Mouse (Mus musculus): ENCODE data around the gene Syt1.

The Syt1 gene

DNA sequence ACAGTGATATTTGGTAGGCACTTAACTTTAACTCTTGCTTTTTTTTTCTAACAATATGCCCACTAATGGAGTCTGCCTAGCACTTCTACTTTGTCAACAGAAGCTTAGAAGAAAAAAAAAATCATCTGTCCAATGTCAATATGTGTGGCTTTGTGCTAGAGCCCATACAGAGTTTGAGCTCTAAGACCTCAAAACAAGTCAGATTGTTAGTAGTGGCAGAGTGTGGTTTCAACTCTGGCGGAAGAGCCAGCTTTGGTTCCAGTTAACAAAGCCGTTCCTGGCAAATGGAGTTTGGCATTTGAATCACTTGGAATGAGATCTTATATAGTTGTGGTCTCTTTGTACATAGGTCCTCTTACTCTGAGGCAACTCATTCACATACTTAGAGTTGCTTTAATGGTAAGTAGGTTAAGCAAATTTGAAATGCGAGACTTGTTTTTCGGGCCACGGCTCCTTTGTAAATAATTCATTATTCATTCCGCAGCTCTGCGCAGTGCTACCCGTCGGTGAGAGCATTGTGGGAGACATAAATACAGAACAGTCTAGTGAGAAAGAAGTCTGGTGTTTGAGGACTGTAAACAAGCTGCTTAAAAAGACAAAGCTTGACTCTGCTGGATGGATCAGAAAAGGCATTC is 429.9 kb downstream of the Syt1 start:
- no peak for DNase-seq (ENCODE audit: low read depth in 1 of 2, low spot score in 2 of 2)

GRCm38 (mm10) chr10:108579396-108579795 is 431.4 kb downstream of the Syt1 start:
- DNase-seq (ENCODE audit: low read depth in 1 of 2, low spot score in 2 of 2), result no peak

DNA sequence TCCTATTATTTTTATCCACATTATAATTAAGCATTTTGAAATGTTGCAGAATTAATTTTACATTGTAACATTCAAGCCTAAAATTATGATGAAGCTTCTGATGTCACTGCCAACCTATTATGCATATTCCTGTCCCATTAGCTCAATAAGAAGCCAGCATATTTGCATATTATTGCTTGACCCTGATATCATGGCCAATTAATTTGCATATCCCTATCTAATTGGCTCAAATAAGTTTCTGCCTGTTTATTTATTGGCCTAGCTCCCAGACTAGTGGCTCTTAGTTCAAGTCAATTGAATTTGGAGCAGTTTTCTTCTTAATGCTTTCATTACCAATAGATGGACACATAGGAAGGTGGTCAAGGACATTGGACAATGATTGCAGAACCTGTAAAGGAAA is 433.2 kb downstream of the Syt1 start:
- DNase-seq (ENCODE audit: low read depth in 1 of 2, low spot score in 2 of 2), result no peak

DNA sequence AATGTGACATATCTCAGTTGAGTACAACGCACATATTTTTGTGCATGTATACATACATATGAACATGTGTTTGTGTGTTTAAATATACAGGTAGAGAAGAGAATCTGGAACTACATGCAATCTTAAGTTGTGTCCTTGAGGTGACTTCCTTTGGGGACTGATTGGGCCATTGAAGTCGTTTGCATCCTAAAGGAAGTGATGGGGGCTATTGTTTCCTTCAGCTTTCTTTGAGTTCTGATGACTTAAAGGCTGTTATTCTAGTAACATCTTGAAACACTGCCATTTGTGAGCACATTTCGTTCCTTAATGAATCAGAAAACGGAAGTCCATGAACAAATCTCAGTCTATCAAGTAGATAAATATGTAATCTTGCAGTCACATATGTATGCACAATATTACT is 438.0 kb downstream of the Syt1 start:
- no peak for DNase-seq (ENCODE audit: low read depth in 1 of 2, low spot score in 2 of 2)

- no peak for DNase-seq (ENCODE audit: low read depth in 1 of 2, low spot score in 2 of 2)
These were observed 439.7 kb downstream of the Syt1 start for GRCm38 (mm10) chr10:108571104-108571503.

DNA sequence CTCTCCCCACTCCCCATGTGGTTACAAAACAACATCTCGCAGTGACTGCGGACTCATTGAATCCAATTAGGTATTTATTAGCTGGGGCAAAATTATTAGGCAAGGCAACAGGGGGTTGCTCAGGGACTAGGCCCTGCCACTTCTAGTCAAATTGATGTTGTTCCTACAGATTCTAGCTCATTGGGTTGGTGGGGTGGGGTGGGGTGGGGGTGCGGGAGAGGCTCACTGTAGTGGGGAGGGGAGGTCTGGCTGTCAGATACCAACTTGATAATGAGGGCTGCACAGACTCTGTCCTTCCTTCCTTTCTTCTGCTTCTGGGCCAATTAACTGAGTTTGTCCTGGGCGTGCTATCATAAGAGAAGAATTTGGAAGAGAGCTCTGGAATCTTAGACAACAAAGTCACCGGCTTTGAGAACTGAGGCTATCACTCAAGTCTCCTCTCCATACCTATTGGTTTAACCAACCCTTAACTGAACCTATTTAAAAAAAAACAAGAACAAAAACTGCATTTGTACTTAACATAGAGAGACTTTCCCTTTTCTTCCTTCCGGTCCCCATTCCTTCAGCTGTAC is 441.1 kb downstream of the Syt1 start:
- DNase-seq (ENCODE audit: low read depth in 1 of 2, low spot score in 2 of 2), result no peak

DNA sequence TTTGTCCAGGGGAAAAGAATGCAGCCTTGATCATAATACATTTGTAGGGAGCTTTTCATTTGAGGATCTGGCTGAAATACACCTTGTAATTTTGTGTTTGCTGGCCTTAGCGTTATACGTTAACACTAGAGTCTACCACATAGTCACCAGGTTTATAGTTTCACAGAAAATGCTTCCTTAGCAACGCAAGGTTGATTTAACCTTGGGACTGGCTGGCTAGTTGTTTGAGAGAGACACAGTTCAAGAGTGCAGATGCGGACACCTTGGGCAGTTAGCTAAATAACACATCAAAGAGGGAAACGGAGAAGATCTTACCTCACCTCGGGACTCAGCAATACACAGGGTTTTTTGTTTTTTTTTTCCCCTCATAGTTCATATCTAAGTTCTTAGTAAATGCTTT is 441.9 kb downstream of the Syt1 start:
- no peak for DNase-seq (ENCODE audit: low read depth in 1 of 2, low spot score in 2 of 2)

DNA sequence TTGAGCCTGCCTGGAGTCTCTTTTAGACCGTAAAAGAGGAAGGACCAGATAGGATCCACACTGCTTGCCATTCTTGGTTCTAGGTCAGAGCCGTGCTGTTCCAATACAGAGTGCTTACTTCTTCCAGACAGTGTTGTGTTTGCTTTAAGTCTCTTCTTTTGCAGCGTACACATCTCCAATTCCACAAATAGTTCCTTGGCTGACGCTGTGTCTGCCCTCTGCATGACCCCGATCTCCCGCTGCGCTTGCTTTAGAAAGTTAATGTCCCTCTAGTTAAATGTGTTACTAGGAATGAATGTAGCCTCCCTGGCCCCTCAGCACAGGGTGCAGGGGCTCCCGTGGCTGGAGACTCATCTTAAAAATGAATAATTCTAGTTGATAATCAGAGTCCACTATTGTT is 442.6 kb downstream of the Syt1 start:
- DNase-seq (ENCODE audit: low read depth in 1 of 2, low spot score in 2 of 2), result no peak

- DNase-seq (ENCODE audit: low read depth in 1 of 2, low spot score in 2 of 2), result no peak
These were observed 443.3 kb downstream of the Syt1 start for GRCm38 (mm10) chr10:108567456-108567855.

GRCm38 (mm10) chr10:108559607-108559908 is 451.2 kb downstream of the Syt1 start:
- no peak for DNase-seq (ENCODE audit: low read depth in 1 of 2, low spot score in 2 of 2)

DNA sequence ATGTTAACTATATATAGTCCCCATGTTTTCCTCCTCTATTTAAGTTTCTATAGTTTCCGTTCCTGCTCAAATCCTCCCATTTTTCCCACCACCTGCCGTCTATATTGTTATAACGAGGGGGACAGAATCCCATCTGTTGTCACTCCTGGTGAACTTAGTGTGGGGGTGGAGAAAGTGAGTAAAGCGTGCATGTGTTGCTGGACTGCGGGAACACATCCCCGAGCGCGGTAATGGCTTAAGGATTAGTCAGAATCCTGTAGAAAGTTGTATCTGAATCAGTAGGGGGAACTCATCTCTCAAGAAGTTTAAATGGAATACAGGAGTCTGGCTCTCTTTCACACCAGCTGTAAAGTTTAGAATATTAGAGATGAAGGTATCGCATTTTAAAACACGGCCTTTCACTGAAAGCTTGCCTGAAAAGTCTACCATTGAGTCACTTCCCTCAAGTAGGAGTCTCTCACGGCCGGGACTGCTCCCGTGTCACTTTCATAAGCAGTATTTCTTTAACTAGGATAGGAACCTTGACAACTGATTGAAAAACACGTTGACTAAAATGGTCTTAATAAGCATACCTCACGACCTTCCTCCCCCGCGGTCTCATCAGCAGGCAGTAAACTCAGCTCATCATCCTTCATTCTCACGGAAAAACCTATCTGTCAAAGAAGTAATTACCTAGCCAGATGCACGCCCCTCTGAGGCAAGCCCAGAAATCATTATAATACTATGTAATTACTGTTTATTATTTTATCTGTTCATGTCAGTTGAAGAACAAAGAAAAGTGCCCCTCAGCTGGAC is 451.8 kb downstream of the Syt1 start:
- DNase-seq (ENCODE audit: low read depth in 1 of 2, low spot score in 2 of 2), result no peak

GRCm38 (mm10) chr10:108552544-108552943 is 458.2 kb downstream of the Syt1 start:
- DNase-seq (ENCODE audit: low read depth in 1 of 2, low spot score in 2 of 2), result no peak

DNA sequence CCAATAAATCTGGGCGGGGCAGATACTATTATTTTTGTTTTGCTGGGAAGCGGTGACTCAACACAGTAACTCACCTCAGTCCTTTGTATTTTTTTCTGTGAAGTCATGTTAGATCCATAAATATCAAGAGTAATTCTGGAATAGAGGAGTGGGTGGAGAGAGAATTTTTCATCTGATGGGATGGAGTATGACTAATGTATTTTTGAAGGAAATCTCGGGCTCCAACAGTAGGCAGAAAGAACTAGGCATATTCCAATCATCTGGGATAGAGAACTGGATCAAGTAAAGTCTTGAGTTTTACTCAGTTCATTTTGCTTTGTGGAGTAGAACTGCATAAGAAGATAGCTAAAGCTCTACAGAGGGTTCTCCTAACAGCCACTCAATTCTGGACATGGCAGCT is 465.1 kb downstream of the Syt1 start:
- no peak for DNase-seq (ENCODE audit: low read depth in 1 of 2, low spot score in 2 of 2)

- DNase-seq (ENCODE audit: low read depth in 1 of 2, low spot score in 2 of 2), result no peak
These were observed 469.2 kb downstream of the Syt1 start for GRCm38 (mm10) chr10:108541555-108541954.

GRCm38 (mm10) chr10:108538546-108538945 is 472.2 kb downstream of the Syt1 start:
- DNase-seq (ENCODE audit: low read depth in 1 of 2, low spot score in 2 of 2), result no peak

DNA sequence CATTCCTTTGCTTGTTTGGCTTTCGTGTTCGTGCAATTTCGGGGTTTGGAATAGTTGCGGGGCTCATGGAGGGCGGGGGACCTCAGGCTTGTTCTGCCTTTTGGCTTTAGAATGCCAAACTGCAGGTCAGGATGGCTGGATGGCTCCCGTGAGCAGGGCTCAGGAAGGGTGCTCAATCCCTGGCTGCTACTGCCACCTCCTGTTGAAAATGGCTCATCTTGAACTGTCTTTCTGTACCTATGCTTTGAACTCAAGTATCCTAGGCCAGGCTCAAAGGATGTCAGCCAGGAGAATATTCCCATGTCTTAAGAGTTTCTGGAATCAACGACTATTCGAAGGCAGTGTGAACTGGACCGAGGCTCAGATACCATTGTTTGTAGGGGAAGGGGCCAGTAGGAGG is 473.1 kb downstream of the Syt1 start:
- no peak for DNase-seq (ENCODE audit: low read depth in 1 of 2, low spot score in 2 of 2)

- DNase-seq (ENCODE audit: low read depth in 1 of 2, low spot score in 2 of 2), result no peak
These were observed 474.9 kb downstream of the Syt1 start for GRCm38 (mm10) chr10:108535922-108536321.

GRCm38 (mm10) chr10:108534112-108534511 is 476.7 kb downstream of the Syt1 start:
- no peak for DNase-seq (ENCODE audit: low read depth in 1 of 2, low spot score in 2 of 2)

- no peak for DNase-seq (ENCODE audit: low read depth in 1 of 2, low spot score in 2 of 2)
These were observed 477.9 kb downstream of the Syt1 start for GRCm38 (mm10) chr10:108532916-108533315.

- DNase-seq (ENCODE audit: low read depth in 1 of 2, low spot score in 2 of 2), result no peak
These were observed 478.5 kb downstream of the Syt1 start for GRCm38 (mm10) chr10:108532283-108532682.

DNA sequence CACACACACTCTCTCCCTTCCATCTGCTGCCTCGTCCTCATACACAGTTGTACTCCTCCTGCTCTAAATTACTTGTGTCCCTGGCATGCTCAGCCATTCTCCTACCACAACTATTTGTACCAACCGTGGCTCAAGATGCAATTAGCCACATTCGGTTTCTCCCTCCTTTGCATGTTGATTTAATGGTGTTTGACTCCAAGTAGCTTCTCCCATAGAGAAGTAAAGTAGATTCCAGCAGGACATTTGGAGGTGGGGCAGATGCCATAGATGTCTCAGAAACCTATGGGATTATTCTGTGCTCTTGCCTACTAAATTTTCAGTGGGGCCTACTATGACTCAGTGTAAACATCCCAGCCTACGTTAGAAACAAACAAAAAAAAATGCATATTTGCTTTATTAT is 479.1 kb downstream of the Syt1 start:
- no peak for DNase-seq (ENCODE audit: low read depth in 1 of 2, low spot score in 2 of 2)

DNA sequence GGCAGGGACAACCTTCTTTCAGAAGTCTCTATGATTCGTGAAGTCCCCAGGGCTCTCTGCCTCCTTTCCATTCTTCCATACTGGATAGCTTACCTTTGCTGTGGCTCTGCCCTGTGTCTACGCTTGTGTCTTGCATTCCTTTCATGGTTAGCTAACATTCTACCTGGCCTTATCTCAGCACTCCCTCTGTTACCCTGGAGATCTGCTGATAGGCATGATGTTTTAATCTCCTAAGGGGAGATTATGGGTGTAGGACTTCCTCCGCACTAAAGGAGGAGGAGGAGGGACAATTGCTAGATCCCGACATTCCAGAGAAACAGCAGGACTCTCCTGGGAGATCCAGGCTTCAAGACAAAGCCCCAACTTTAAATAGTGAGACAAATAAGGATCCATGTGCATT is 479.7 kb downstream of the Syt1 start:
- DNase-seq (ENCODE audit: low read depth in 1 of 2, low spot score in 2 of 2), result no peak

DNA sequence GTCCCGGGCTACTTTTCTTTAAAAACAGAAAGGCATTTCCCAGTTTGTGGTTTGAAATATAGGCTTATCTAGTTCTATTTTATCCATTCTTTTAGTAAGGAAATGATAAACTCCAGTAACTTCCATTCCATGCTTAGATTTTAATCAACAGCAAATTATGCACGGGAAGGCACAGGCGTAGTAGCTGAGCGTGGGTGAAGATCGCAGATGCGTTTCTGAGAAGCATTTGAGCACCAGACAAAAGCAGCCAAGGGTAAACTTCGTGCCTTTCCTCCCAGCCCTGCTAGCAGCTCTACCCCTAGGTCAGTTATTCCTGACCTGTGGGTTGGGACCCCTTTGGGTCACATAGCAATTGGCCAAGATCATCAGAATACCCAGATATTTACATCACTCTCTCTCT is 482.4 kb downstream of the Syt1 start:
- no peak for DNase-seq (ENCODE audit: low read depth in 1 of 2, low spot score in 2 of 2)

All from monocyte, adult 2 months (primary cell).